In genomic region chr4:58578488-58578887, GRCm38 (mm10) we compare ENCODE assay signal across 12 mouse cellular contexts. TPM values are rescaled to one million over a fixed set of nuclear protein-coding genes. Genes with fewer than 3 reads are reported as not detected.
DNase-seq lines count a peak whose midpoint lies in the region; ATAC-seq lines count a peak whose summit lies in the region.
"Had no signal": no experiment of that assay in that cellular context is flagged by ENCODE, and none has a peak within 500 bp of the region (broad histone marks: within the 10 kb centered on the region; RNA-seq: fewer than 3 reads in every experiment).

No protein-coding gene starts in this region.

- H3K4me2 ChIP-seq in intestine, embryonic 16.5 days (ENCODE audit: low read depth, low read length): no peak overlapping the region
- no peak overlapping the region for H3K4me2 ChIP-seq in lung, embryonic 16.5 days (ENCODE audit: low read depth, low read length)
- H3K4me2 ChIP-seq in midbrain, embryonic 15.5 days: no peak overlapping the region

- WGBS in intestine, embryonic 16.5 days: 26% methylated on average over 2 of the region's 2 CpGs
- 17% methylated on average over 2 of the region's 2 CpGs for WGBS in lung, embryonic 16.5 days
- 38% methylated on average over 2 of the region's 2 CpGs for WGBS in midbrain, embryonic 15.5 days

- H3K27ac ChIP-seq in intestine, embryonic 16.5 days (ENCODE audit: low read length): no peak overlapping the region
- 0 out of 2 replicates have a peak overlapping the region, but pooled peaks have one; percentile 32 for H3K27ac ChIP-seq in lung, embryonic 16.5 days (ENCODE audit: low read length)
- no peak overlapping the region for H3K27ac ChIP-seq in midbrain, embryonic 15.5 days
- H3K27ac ChIP-seq: macrophage had no signal

- no peak overlapping the region for H3K9ac ChIP-seq in intestine, embryonic 16.5 days (ENCODE audit: low read depth, low read length)
- H3K9ac ChIP-seq in lung, embryonic 16.5 days (ENCODE audit: low read length): no peak overlapping the region
- no peak overlapping the region for H3K9ac ChIP-seq in midbrain, embryonic 15.5 days

- no peaks in the 10 kb centered on the region for H3K4me1 ChIP-seq in intestine, embryonic 16.5 days (ENCODE audit: control insufficient read depth, insufficient read depth, low read length)
- H3K4me1 ChIP-seq in lung, embryonic 16.5 days (replicated peaks; ENCODE audit: control insufficient read depth, insufficient read depth, low read length): peaks cover 3% of the 10 kb centered on the region
- no peaks in the 10 kb centered on the region for H3K4me1 ChIP-seq in midbrain, embryonic 15.5 days

- no peaks in the 10 kb centered on the region for H3K27me3 ChIP-seq in intestine, embryonic 16.5 days (replicated peaks; ENCODE audit: control insufficient read depth, insufficient read depth, low read length)
- no peaks in the 10 kb centered on the region for H3K27me3 ChIP-seq in lung, embryonic 16.5 days (ENCODE audit: control insufficient read depth, insufficient read depth, low read depth, low read length)
- no peaks in the 10 kb centered on the region for H3K27me3 ChIP-seq in midbrain, embryonic 15.5 days (replicated peaks)

- no peaks in the 10 kb centered on the region for H3K36me3 ChIP-seq in intestine, embryonic 16.5 days (ENCODE audit: control insufficient read depth, insufficient read depth, low read length)
- no peaks in the 10 kb centered on the region for H3K36me3 ChIP-seq in lung, embryonic 16.5 days (ENCODE audit: control insufficient read depth, insufficient read depth, low read length)
- no peaks in the 10 kb centered on the region for H3K36me3 ChIP-seq in midbrain, embryonic 15.5 days (replicated peaks)

- H3K9me3 ChIP-seq in intestine, embryonic 16.5 days (ENCODE audit: control insufficient read depth, low read length): no peaks in the 10 kb centered on the region
- H3K9me3 ChIP-seq in lung, embryonic 16.5 days (ENCODE audit: control insufficient read depth, low read length): no peaks in the 10 kb centered on the region
- no peaks in the 10 kb centered on the region for H3K9me3 ChIP-seq in midbrain, embryonic 15.5 days

- peak; percentile 76 for ATAC-seq in intestine, embryonic 16.5 days
- ATAC-seq in lung, embryonic 16.5 days (ENCODE audit: low read depth): peak; percentile 98
- ATAC-seq in midbrain, embryonic 15.5 days (replicated peaks): no peak

- DNase-seq in 3T3-L1 (ENCODE audit: low read depth, low spot score): peak; percentile 93
- DNase-seq in embryo, embryonic 11 days: peak; percentile 53
- no peak for DNase-seq in right cerebral cortex, postnatal 25 days
- DNase-seq in cerebellum, adult 9-11 months: no peak
- DNase-seq in thymus, adult 18-20 months: no peak
- DNase-seq: adrenal gland, postnatal 25 days; gastrocnemius, postnatal 14 days; thymus, postnatal 14 days had no signal

- H3K4me3 ChIP-seq in intestine, embryonic 16.5 days (ENCODE audit: low read length): no peak overlapping the region
- H3K4me3 ChIP-seq in lung, embryonic 16.5 days (ENCODE audit: low read length): no peak overlapping the region
- H3K4me3 ChIP-seq in midbrain, embryonic 15.5 days: no peak overlapping the region

RNA-seq across cellular contexts. Expression of gene Lpar1, which starts 24.8 kb away (rescaled TPM):
- 53.4 and 54.1 TPM in 2 replicates for polyA plus RNA-seq in intestine, embryonic 16.5 days (2015; fragmentation: Nextera tagmentation; extraction: Ambion mirVana)
- 43.7 and 44.4 TPM in 2 replicates for polyA plus RNA-seq in lung, embryonic 16.5 days (2015; fragmentation: Nextera tagmentation; extraction: Ambion mirVana)
- polyA plus RNA-seq in midbrain, embryonic 15.5 days (2015; fragmentation: Nextera tagmentation; extraction: Ambion mirVana): 27.6 and 28.7 TPM in 2 replicates

Comparison
In these comparisons a context has a peak if more than half of its experiments do, and no peak if none do; other contexts are left out.
1. DNase-seq: peak in 3T3-L1 (single experiment) and embryo, embryonic 11 days (single experiment); none in right cerebral cortex, postnatal 25 days (single experiment), cerebellum, adult 9-11 months (single experiment) and thymus, adult 18-20 months (0 of 2).